Comparison of ENCODE assay signal across 8 mouse cellular contexts in the genomic region with DNA sequence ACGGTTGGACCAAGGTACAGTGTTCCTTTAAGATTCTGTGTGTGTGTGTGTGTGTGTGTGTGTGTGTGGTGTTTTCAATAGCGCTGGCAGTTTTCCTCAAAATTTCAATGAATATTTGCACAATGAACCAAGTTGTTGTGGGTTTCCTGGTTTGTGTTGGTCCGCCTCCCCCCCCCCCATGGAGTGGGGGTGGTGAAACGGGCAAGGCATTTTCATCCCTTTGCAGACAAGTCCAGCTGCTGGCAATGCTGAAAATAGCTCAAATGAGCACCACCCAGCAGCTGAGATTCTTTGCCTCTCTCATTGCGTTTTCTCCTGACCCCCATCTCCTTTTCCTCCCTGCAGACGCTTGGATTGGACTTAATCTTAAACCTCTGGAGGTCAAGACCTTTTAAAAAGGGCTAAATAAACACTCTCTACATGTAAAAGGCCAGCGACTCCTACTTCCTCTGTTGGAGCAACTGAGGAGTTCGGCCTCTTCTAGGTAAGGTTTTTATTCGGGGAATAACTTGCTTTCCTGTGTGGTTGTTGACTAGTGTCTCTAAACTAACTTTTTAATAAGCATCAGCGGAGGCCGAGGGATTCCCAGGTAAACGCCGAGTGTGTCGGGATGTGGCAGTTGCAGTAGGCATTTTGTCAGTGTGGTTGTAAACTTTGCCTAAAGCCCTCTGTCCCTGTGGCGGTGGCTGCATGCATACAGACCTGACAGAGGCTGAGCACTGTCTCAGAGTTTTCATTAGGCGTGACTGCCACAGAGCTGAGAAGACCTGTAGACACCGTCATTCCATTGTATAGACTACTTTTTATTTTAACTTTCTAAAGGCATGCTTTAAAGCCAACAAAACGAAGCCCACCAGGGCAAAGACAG.
DNase-seq lines count a peak whose midpoint lies in the region; ATAC-seq and TF ChIP-seq lines count a peak whose summit lies in the region.

No protein-coding gene starts in this region.

- WGBS in cerebellum, adult 2 months: 57% methylated on average over 18 of the region's 18 CpGs

- H3K4me3 ChIP-seq in cerebellum, adult 2 months (replicated peaks; ENCODE audit: insufficient read depth, low read depth, low read length): peak overlapping the region; percentile 40
- peak overlapping the region; percentile 17 for H3K4me3 ChIP-seq in cortical plate, adult 2 months (ENCODE audit: insufficient read depth, low read length)

- no peaks in the 10 kb centered on the region for H3K4me1 ChIP-seq in cerebellum, adult 2 months (ENCODE audit: control insufficient read depth, insufficient read depth, low read length)
- peaks cover 2% of the 10 kb centered on the region for H3K4me1 ChIP-seq in cortical plate, adult 2 months (ENCODE audit: control insufficient read depth, insufficient read depth, low read length)

- DNase-seq in cerebellum, adult 2 months: no peak
- DNase-seq in cerebellum, adult 9-11 months: no peak
- DNase-seq in heart, postnatal 25 days (ENCODE audit: low spot score): peak; percentile 8
- DNase-seq in lung, postnatal 10 days: peak; percentile 45
- no peak for DNase-seq in urinary bladder, adult 2 months (ENCODE audit: low spot score)
- DNase-seq in frontal cortex, postnatal 14 days (ENCODE audit: low spot score in 2 of 2): no peak

- no peak for TF ChIP-seq POLR2A in cerebellum, adult 2 months (IDR thresholded peaks at IDR 0.05; ENCODE audit: borderline replicate concordance, insufficient read depth, low read length)
- TF ChIP-seq POLR2A in cortical plate, adult 2 months (IDR thresholded peaks at IDR 0.05; ENCODE audit: extremely low read depth, insufficient read depth, low read length): no peak

- no peak for TF ChIP-seq CTCF in cerebellum, adult 2 months (IDR thresholded peaks at IDR 0.05; ENCODE audit: borderline replicate concordance, insufficient read depth, low read depth, low read length)
- TF ChIP-seq CTCF in cortical plate, adult 2 months (IDR thresholded peaks at IDR 0.05; ENCODE audit: extremely low read depth, insufficient read depth, low read length): no peak

- H3K27ac ChIP-seq in cerebellum, adult 2 months (ENCODE audit: insufficient read depth, low read length): peak overlapping the region; percentile 13; the same call in 1 of the 2 replicates
- H3K27ac ChIP-seq in cortical plate, adult 2 months (ENCODE audit: insufficient read depth, low read length): peak overlapping the region; percentile 69; the same call in 1 of the 2 replicates

- intact Hi-C loops in heart, postnatal 25 days (cut with DNase I): no loop called here

- no peaks in the 10 kb centered on the region; the same call in 1 of the 2 replicates for H3K27me3 ChIP-seq in cerebellum, adult 2 months (ENCODE audit: control insufficient read depth, insufficient read depth, low read length)

- ATAC-seq in activated CD4-positive, CD25-positive, alpha-beta regulatory T cell, adult 4 months: no peak

Comparison
In these comparisons a context has a peak if more than half of its experiments do, and no peak if none do; other contexts are left out.
1. DNase-seq: peak in heart, postnatal 25 days (single experiment) and lung, postnatal 10 days (single experiment); none in cerebellum, adult 2 months (0 of 2), cerebellum, adult 9-11 months (single experiment), urinary bladder, adult 2 months (single experiment) and frontal cortex, postnatal 14 days (0 of 2).